Mouse (Mus musculus) lung, adult 2 months (tissue): Measurements from ENCODE around the gene Nck1.

Source experiments
- CTCF ChIP-seq: fragments of 200-500 bp; IDR thresholded peaks from 2 replicates; pipeline ENCODE4 v1.5.1; 2011; ENCODE audit warnings: mild to moderate bottlenecking, low read length, control low read depth; ENCODE audit not compliant: insufficient read depth
- POLR2A ChIP-seq: fragments of 200-500 bp; IDR thresholded peaks from 2 replicates; pipeline ENCODE4 v1.6.1; 2011; ENCODE audit warnings: low read depth, mild to moderate bottlenecking, control low read depth, low read length, borderline replicate concordance; ENCODE audit errors: extremely low read depth

- no peak for TF ChIP-seq CTCF
- no peak for TF ChIP-seq POLR2A
Observed at GRCm38 (mm10) chr9:100462098-100462497, 83.8 kb downstream of the Nck1 start.
